Mouse (Mus musculus) heart, adult 2 months (tissue): ENCODE results near the gene Camk1d.

Experiments used
- CTCF ChIP-seq: fragments of 200-600 bp; IDR thresholded peaks from 2 replicates; pipeline ENCODE4 v1.8.1; 2022; ENCODE audit warnings: antibody characterized with exemption, mild to moderate bottlenecking, moderate library complexity
- POLR2A ChIP-seq: fragments of 200-500 bp; IDR thresholded peaks from 2 replicates; pipeline ENCODE4 v1.6.1; 2011; ENCODE audit warnings: mild to moderate bottlenecking, low read depth, low read length, control low read depth; ENCODE audit not compliant: insufficient read depth

DNA sequence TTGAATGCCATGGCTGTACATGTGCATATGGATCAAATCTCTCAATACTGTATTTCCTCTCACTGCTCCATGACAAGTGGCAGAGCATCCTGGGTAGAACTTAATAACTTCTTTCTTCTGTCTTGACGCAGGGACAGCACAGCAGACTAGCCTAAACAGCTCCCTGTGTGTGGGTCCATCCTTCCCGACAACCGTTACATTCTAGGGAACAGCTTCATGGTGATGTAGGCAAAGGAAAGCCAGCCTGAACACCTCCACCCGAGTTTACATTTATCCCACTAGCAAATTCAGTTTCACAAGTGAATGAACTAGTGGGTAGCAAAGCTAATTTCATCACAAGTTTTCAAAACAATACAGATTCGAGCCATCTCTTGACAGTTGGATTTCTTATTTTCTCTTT is 269.0 kb downstream of the Camk1d start:
- TF ChIP-seq CTCF (no peak), POLR2A (no peak)
